Mouse (Mus musculus): Measurements from ENCODE around the gene St6galnac3. TPM values are rescaled to one million over a fixed set of nuclear protein-coding genes. Genes with fewer than 3 reads are reported as not detected.

Gene St6galnac3
- polyA plus RNA-seq, 2 experiments = 20.7 to 36.0 TPM

DNA sequence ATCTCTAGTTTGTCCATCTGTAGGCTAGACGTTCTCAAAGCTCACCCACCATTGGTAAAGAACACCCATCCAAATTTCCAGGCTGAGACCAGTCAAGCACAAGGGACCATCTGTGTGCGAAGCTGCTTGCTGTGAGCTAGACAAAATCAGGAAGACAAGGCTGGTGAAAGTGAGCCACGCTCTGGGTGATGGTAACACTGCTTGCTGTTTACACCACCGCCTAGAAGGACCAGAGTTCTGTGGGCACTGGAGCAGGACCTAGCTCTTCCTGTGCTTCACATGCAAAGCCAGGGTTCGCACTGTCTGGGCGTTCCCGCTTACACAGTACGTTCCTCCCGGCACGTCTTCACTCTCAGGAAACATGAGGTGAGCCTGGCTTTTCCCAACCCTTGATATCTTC lies 42.7 kb downstream of the St6galnac3 start:
- no peak overlapping the region for H3K4me2 ChIP-seq (replicated peaks; ENCODE audit: low read depth, low read length, severe bottlenecking)
- TF ChIP-seq POLR2A (IDR thresholded peaks at IDR 0.05; ENCODE audit: borderline replicate concordance, extremely low read depth, insufficient read depth, insufficient read length) = no peak
- H3K9ac ChIP-seq (ENCODE audit: low read depth, low read length, severe bottlenecking) = no peak overlapping the region
- no peaks in the 10 kb centered on the region for H3K36me3 ChIP-seq (ENCODE audit: control insufficient read depth, insufficient read depth, low read length)
- 87% methylated on average over 10 of the region's 10 CpGs for WGBS
- DNase-seq (ENCODE audit: low spot score) (no peak), ATAC-seq (ENCODE audit: low FRiP score, low read depth) (no peak)
- no peaks in the 10 kb centered on the region for H3K9me3 ChIP-seq (ENCODE audit: control insufficient read depth, low read length)
- no peaks in the 10 kb centered on the region for H3K27me3 ChIP-seq (ENCODE audit: control insufficient read depth, insufficient read depth, low read length)
- no peak overlapping the region for H3K27ac ChIP-seq (replicated peaks; ENCODE audit: low read depth, low read length)
- H3K4me3 ChIP-seq (replicated peaks; ENCODE audit: low read length) = no peak overlapping the region
- H3K4me1 ChIP-seq (ENCODE audit: control insufficient read depth, insufficient read depth, low read length) = no peaks in the 10 kb centered on the region

DNA sequence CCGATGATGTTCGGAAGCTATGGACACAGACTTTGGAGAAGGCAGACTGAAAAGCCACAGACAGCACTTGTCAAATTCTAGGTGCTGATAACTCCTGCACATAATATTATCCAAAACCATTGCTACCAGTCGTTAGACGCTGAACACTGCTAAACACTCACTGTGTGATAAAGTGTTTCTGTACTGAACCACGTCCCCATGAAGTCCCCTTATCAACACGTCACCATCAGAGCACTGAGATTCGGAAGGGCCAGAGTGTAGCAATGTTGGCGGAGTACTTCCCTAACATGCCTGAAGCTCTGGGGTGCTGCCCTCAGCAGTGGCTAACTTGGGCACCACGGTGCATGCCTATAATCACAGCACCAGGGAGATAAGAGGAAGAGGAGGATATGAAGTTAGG lies 43.3 kb downstream of the St6galnac3 start:
- ATAC-seq (ENCODE audit: low FRiP score, low read depth) (no peak), DNase-seq (ENCODE audit: low spot score) (no peak)
- 93% methylated on average over 9 of the region's 9 CpGs for WGBS
- Histone ChIP-seq H3K36me3 (ENCODE audit: control insufficient read depth, insufficient read depth, low read length) (no peaks in the 10 kb centered on the region), H3K9ac (ENCODE audit: low read depth, low read length, severe bottlenecking) (no peak overlapping the region), H3K27ac (replicated peaks; ENCODE audit: low read depth, low read length) (no peak overlapping the region), H3K9me3 (ENCODE audit: control insufficient read depth, low read length) (no peaks in the 10 kb centered on the region), H3K4me2 (replicated peaks; ENCODE audit: low read depth, low read length, severe bottlenecking) (no peak overlapping the region), H3K4me1 (ENCODE audit: control insufficient read depth, insufficient read depth, low read length) (no peaks in the 10 kb centered on the region), H3K4me3 (replicated peaks; ENCODE audit: low read length) (no peak overlapping the region), H3K27me3 (ENCODE audit: control insufficient read depth, insufficient read depth, low read length) (no peaks in the 10 kb centered on the region)
- TF ChIP-seq POLR2A (IDR thresholded peaks at IDR 0.05; ENCODE audit: borderline replicate concordance, extremely low read depth, insufficient read depth, insufficient read length) = no peak

DNA sequence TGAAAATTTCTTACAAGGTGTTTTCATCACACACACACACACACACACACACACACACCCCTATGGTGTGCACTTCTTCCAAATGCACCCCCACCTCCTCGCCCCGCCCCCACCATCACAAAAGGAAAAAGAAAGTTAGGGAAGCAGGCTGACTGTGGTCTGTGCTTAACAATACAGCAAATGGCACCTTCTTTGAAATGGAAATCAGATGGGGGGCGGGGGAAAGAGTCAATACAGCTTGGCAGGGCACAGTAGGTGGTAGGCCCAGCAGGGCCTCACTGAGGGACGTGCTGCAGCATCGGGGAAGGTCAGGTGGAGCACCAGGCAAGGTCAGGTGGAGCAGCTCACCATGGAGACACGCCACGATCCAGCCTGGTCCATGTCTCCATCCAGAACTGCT lies 49.1 kb downstream of the St6galnac3 start:
- no peaks in the 10 kb centered on the region for H3K9me3 ChIP-seq (ENCODE audit: control insufficient read depth, low read length)
- no peak overlapping the region for H3K27ac ChIP-seq (replicated peaks; ENCODE audit: low read depth, low read length)
- no peak overlapping the region for H3K9ac ChIP-seq (ENCODE audit: low read depth, low read length, severe bottlenecking)
- no peak overlapping the region for H3K4me3 ChIP-seq (replicated peaks; ENCODE audit: low read length)
- no peak overlapping the region for H3K4me2 ChIP-seq (replicated peaks; ENCODE audit: low read depth, low read length, severe bottlenecking)
- no peaks in the 10 kb centered on the region for H3K36me3 ChIP-seq (ENCODE audit: control insufficient read depth, insufficient read depth, low read length)
- DNase-seq (ENCODE audit: low spot score) (no peak), ATAC-seq (ENCODE audit: low FRiP score, low read depth) (no peak)
- no peaks in the 10 kb centered on the region for H3K27me3 ChIP-seq (ENCODE audit: control insufficient read depth, insufficient read depth, low read length)
- no peak for TF ChIP-seq POLR2A (IDR thresholded peaks at IDR 0.05; ENCODE audit: borderline replicate concordance, extremely low read depth, insufficient read depth, insufficient read length)
- peaks cover 5% of the 10 kb centered on the region for H3K4me1 ChIP-seq (ENCODE audit: control insufficient read depth, insufficient read depth, low read length)
- 31% methylated on average over 7 of the region's 7 CpGs for WGBS

DNA sequence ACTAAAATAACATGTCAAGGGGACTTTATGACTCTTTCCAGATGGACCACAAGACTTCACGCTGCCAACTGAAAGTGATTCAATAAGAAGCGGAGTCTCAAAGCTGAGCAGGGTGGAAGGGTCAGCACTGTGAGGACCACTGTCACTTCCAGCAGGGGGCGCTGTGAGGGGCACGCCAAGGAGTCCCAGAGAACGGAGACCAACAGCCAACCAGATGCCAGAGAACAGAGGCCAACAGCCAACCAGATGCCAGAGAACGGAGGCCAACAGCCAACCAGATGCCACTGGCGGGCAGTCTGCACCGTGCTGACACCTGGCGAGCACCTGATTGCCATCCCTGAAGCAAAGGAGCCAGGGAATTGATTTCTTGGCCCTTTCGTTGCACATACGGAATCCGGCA lies 49.9 kb downstream of the St6galnac3 start:
- H3K4me1 ChIP-seq (ENCODE audit: control insufficient read depth, insufficient read depth, low read length) = peaks cover 5% of the 10 kb centered on the region
- DNase-seq (ENCODE audit: low spot score) (no peak), ATAC-seq (ENCODE audit: low FRiP score, low read depth) (no peak)
- H3K4me2 ChIP-seq (replicated peaks; ENCODE audit: low read depth, low read length, severe bottlenecking) = no peak overlapping the region
- no peak overlapping the region for H3K4me3 ChIP-seq (replicated peaks; ENCODE audit: low read length)
- H3K9ac ChIP-seq (ENCODE audit: low read depth, low read length, severe bottlenecking) = no peak overlapping the region
- H3K9me3 ChIP-seq (ENCODE audit: control insufficient read depth, low read length) = no peaks in the 10 kb centered on the region
- no peaks in the 10 kb centered on the region for H3K36me3 ChIP-seq (ENCODE audit: control insufficient read depth, insufficient read depth, low read length)
- no peak for TF ChIP-seq POLR2A (IDR thresholded peaks at IDR 0.05; ENCODE audit: borderline replicate concordance, extremely low read depth, insufficient read depth, insufficient read length)
- H3K27ac ChIP-seq (replicated peaks; ENCODE audit: low read depth, low read length) = no peak overlapping the region
- WGBS = 32% methylated on average over 12 of the region's 12 CpGs
- no peaks in the 10 kb centered on the region for H3K27me3 ChIP-seq (ENCODE audit: control insufficient read depth, insufficient read depth, low read length)

DNA sequence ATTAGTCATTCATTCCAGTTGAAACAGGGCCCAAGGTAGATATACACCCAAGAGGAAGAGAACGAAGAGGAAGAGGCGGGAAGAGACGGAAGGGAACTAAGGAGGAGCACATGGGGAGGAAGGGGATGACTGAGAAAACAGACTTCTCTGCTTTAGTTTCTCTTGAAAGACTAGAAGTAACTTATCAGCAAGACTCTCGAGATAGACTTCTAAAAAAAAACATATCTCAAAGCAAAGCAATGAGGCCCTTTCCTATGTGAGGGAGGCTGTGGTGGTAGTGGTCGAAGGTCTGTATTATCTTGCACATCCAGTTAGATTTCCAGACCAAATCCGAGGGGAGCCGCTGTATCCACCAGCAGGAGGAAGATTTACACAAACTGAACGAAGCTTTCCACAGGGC lies 50.6 kb downstream of the St6galnac3 start:
- no peaks in the 10 kb centered on the region for H3K27me3 ChIP-seq (ENCODE audit: control insufficient read depth, insufficient read depth, low read length)
- no peak for TF ChIP-seq POLR2A (IDR thresholded peaks at IDR 0.05; ENCODE audit: borderline replicate concordance, extremely low read depth, insufficient read depth, insufficient read length)
- H3K9ac ChIP-seq (ENCODE audit: low read depth, low read length, severe bottlenecking) = no peak overlapping the region
- ATAC-seq (ENCODE audit: low FRiP score, low read depth) = no peak
- H3K9me3 ChIP-seq (ENCODE audit: control insufficient read depth, low read length) = no peaks in the 10 kb centered on the region
- no peak overlapping the region for H3K4me3 ChIP-seq (replicated peaks; ENCODE audit: low read length)
- H3K36me3 ChIP-seq (ENCODE audit: control insufficient read depth, insufficient read depth, low read length) = no peaks in the 10 kb centered on the region
- H3K4me1 ChIP-seq (ENCODE audit: control insufficient read depth, insufficient read depth, low read length) = peaks cover 5% of the 10 kb centered on the region
- H3K27ac ChIP-seq (replicated peaks; ENCODE audit: low read depth, low read length) = no peak overlapping the region
- H3K4me2 ChIP-seq (replicated peaks; ENCODE audit: low read depth, low read length, severe bottlenecking) = no peak overlapping the region
- 88% methylated on average over 8 of the region's 8 CpGs for WGBS
- no peak for DNase-seq (ENCODE audit: low spot score)

DNA sequence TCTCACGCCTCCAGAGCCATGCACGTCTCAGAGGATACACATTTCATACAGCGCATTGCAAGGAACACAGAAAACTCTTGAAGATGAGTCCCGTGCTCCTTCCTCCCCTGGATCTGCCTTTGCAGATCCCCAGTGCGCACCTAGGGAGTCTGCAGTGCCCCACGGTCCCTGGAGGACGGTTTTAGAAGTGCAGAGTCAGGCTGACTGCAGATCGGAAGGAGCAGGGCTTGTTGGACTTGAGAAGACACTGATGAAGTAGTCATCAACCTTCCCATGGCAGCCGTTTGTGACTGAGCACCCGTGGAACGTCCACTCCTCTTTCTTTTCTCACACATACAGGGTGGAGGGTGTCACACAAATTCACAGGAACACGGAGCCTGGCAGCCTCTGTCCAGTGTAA lies 51.5 kb downstream of the St6galnac3 start:
- no peaks in the 10 kb centered on the region for H3K9me3 ChIP-seq (ENCODE audit: control insufficient read depth, low read length)
- H3K27me3 ChIP-seq (ENCODE audit: control insufficient read depth, insufficient read depth, low read length) = no peaks in the 10 kb centered on the region
- no peak overlapping the region for H3K27ac ChIP-seq (replicated peaks; ENCODE audit: low read depth, low read length)
- H3K4me2 ChIP-seq (replicated peaks; ENCODE audit: low read depth, low read length, severe bottlenecking) = no peak overlapping the region
- ATAC-seq (ENCODE audit: low FRiP score, low read depth) = no peak
- WGBS = 79% methylated on average over 12 of the region's 12 CpGs
- H3K4me1 ChIP-seq (ENCODE audit: control insufficient read depth, insufficient read depth, low read length) = peaks cover 12% of the 10 kb centered on the region
- TF ChIP-seq POLR2A (IDR thresholded peaks at IDR 0.05; ENCODE audit: borderline replicate concordance, extremely low read depth, insufficient read depth, insufficient read length) = no peak
- H3K9ac ChIP-seq (ENCODE audit: low read depth, low read length, severe bottlenecking) = no peak overlapping the region
- no peak for DNase-seq (ENCODE audit: low spot score)
- H3K36me3 ChIP-seq (ENCODE audit: control insufficient read depth, insufficient read depth, low read length) = no peaks in the 10 kb centered on the region
- H3K4me3 ChIP-seq (replicated peaks; ENCODE audit: low read length) = no peak overlapping the region

Data from limb, embryonic 14.5 days (tissue).